Mouse (Mus musculus) heart, embryonic 14.5 days (tissue): ENCODE measurements around the gene Hist1h2bn. TPM values are rescaled to one million over a fixed set of nuclear protein-coding genes. Genes with fewer than 3 reads are reported as not detected.
A peak's percentile ranks its signal among the peaks of the same experiment; 100 is the strongest.
"Not testable (repeated sequence)": the region's sequence is repeated elsewhere in the genome, so short reads cannot be mapped to it uniquely, and the experiment has no call there.

Experiments used
- ATAC-seq: fragments of 200-750 bp; cut with Nextera tagmentation; 2 replicates; pipeline ENCODE4 v1.8.0; 2017; ENCODE audit warnings: low read depth, moderate TSS enrichment; ENCODE audit not compliant: insufficient number of reproducible peaks, insufficient read depth, low FRiP score
- H3K27ac ChIP-seq, 2 experiments: fragments of 200-500 bp in 1 of 2; fragments of 300-500 bp in 1 of 2; sonication (generic) in 1 of 2; replicated peaks in 1 of 2; 2 replicates each; pipeline ENCODE4 v1.5.1; 2012 to 2014; ENCODE audit warnings: low read depth in 2 of 2, low read length in 2 of 2, control low read depth in 1 of 2, mild to moderate bottlenecking in 1 of 2, mixed read lengths in 1 of 2; ENCODE audit not compliant: control insufficient read depth in 1 of 2, insufficient read depth in 1 of 2
- H3K27me3 ChIP-seq: fragments of 300-500 bp; sonication (generic); 2 replicates; pipeline ENCODE4 v1.6.1; 2014; ENCODE audit warnings: mild to moderate bottlenecking, low read length, control low read depth; ENCODE audit not compliant: control insufficient read depth, insufficient read depth
- H3K36me3 ChIP-seq: fragments of 300-500 bp; sonication (generic); 2 replicates; pipeline ENCODE4 v1.6.1; 2014; ENCODE audit warnings: mild to moderate bottlenecking, control low read depth, low read length, mixed read lengths; ENCODE audit not compliant: control insufficient read depth, insufficient read depth
- H3K4me1 ChIP-seq, 2 experiments: fragments of 200-500 bp in 1 of 2; fragments of 300-500 bp in 1 of 2; sonication (generic) in 1 of 2; 2 replicates each; pipeline ENCODE4 v1.6.1; 2012 to 2014; ENCODE audit warnings: low read length in 2 of 2, control low read depth in 1 of 2, mixed read lengths in 1 of 2; ENCODE audit not compliant: control insufficient read depth in 2 of 2, insufficient read depth in 2 of 2
- H3K4me2 ChIP-seq: fragments of 300-500 bp; sonication (generic); 2 replicates; pipeline ENCODE4 v1.6.1; 2014; ENCODE audit warnings: mild to moderate bottlenecking, low read length
- H3K4me3 ChIP-seq, 2 experiments: fragments of 200-500 bp in 1 of 2; fragments of 300-500 bp in 1 of 2; sonication (generic) in 1 of 2; 2 replicates each; pipeline ENCODE4 v1.5.1; 2012 to 2014; ENCODE audit warnings: low read length in 2 of 2, mild to moderate bottlenecking in 2 of 2, control low read depth in 1 of 2, low read depth in 1 of 2, moderate library complexity in 1 of 2; ENCODE audit not compliant: control insufficient read depth in 1 of 2, insufficient read depth in 1 of 2
- H3K9ac ChIP-seq: fragments of 300-500 bp; sonication (generic); 2 replicates; pipeline ENCODE4 v1.6.1; 2014; ENCODE audit warnings: mild to moderate bottlenecking, low read length
- H3K9me3 ChIP-seq: fragments of 300-500 bp; sonication (generic); 2 replicates; pipeline ENCODE4 v1.6.1; 2016; ENCODE audit warnings: low read length, control low read depth; ENCODE audit not compliant: control insufficient read depth
- WGBS: fragments of 180-500 bp; shearing (Covaris S2); extraction: QIAGEN DNeasy Blood & Tissue Kit; methylation state at CpG from one replicate; pipeline ENCODE4 v1.1.7; 2014; 5-methylcytosine and 5-hydroxymethylcytosine counted together
- polyA plus RNA-seq: library from polyadenylated mRNA; unstranded; fragments of >200 nt; fragmentation: Nextera tagmentation; extraction: Ambion mirVana; gene quantifications from 2 replicates; pipeline ENCODE4 v1.2.1, GENCODE M21; 2014

The Hist1h2bn gene
- polyA plus RNA-seq, 1 experiment from 2014 or later: 2.2 TPM

- WGBS: under 1% methylated on average over 36 of the region's 37 CpGs
- H3K4me3 ChIP-seq: peak within 1 kb of the TSS; percentile 41 to 49
- H3K4me2 ChIP-seq: peak within 1 kb of the TSS; percentile 66
- ATAC-seq: peak; percentile 97
- not testable (repeated sequence) for H3K9me3 ChIP-seq, H3K27me3 ChIP-seq, H3K36me3 ChIP-seq
- peaks cover 2 to 16% of the 10 kb centered on the region in 2 experiments for H3K4me1 ChIP-seq
- H3K27ac ChIP-seq: peak within 1 kb of the TSS; percentile 80 to 90
- peak within 1 kb of the TSS; percentile 69 for H3K9ac ChIP-seq
Measured at GRCm38 (mm10) chr13:21721757-21722372, 32.1 kb upstream of the Hist1h2bn start, which contains the start of gene Hist1h2bm. TSS of gene Hist1h2bm (plus strand) at chr13:21722044.

DNA sequence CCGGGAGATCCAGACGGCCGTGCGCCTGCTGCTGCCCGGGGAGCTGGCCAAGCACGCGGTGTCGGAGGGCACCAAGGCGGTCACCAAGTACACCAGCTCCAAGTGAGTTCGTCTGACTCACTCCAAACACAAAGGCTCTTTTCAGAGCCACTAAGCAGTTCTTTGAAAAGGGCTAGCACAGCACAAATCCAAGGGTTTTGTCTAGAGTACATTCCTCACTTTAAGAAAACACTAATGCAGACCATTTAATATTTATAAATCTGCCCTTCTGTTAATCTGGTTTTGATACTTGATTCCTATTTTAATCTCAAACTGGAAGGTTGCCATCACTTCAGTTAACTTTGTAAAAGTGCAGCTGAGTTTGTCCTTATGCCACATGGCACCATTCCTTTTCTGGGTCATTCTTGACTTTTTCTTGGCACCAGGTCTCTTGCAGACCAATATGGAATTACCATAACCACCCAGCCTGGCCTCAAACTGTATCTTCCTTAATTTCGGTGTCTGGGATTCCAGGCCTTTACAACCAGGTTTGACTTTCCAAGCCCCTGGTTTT, 31.5 kb upstream of the Hist1h2bn start:
- Histone ChIP-seq H3K4me1 (peaks cover 2 to 12% of the 10 kb centered on the region in 2 experiments), H3K9ac (peak overlapping the region; percentile 64), H3K27me3 (no peaks in the 10 kb centered on the region), H3K27ac (peak overlapping the region; percentile 80 to 84), H3K4me3 (peak overlapping the region; percentile 41 to 42), H3K9me3 (no peaks in the 10 kb centered on the region), H3K36me3 (no peaks in the 10 kb centered on the region), H3K4me2 (peak overlapping the region; percentile 66)
- WGBS: 5% methylated on average over 11 of the region's 11 CpGs
- ATAC-seq: no peak

- no peak for ATAC-seq
- Histone ChIP-seq H3K9me3 (no peaks in the 10 kb centered on the region), H3K4me1 (peaks cover 2 to 10% of the 10 kb centered on the region in 2 experiments), H3K4me2 (peak overlapping the region; percentile 66), H3K27ac (no peak overlapping the region), H3K36me3 (no peaks in the 10 kb centered on the region), H3K9ac (peak overlapping the region; percentile 64; the same call in 1 of the 2 replicates), H3K27me3 (no peaks in the 10 kb centered on the region), H3K4me3 (no peak overlapping the region)
- 46% methylated on average over 5 of the region's 5 CpGs for WGBS
Measured at GRCm38 (mm10) chr13:21722993-21723836, 30.7 kb upstream of the Hist1h2bn start.

GRCm38 (mm10) chr13:21727948-21728572, 25.9 kb upstream of the Hist1h2bn start:
- no peaks in the 10 kb centered on the region for H3K36me3 ChIP-seq
- H3K27ac ChIP-seq: no peak overlapping the region
- no peaks in the 10 kb centered on the region for H3K27me3 ChIP-seq
- no peaks in the 10 kb centered on the region for H3K4me1 ChIP-seq
- H3K9ac ChIP-seq: no peak overlapping the region
- H3K9me3 ChIP-seq: no peaks in the 10 kb centered on the region
- WGBS: 35% methylated on average over 9 of the region's 11 CpGs
- no peak overlapping the region for H3K4me3 ChIP-seq
- no peak for ATAC-seq
- no peak overlapping the region for H3K4me2 ChIP-seq

GRCm38 (mm10) chr13:21729544-21729943, 24.4 kb upstream of the Hist1h2bn start:
- Histone ChIP-seq H3K4me3 (no peak overlapping the region), H3K4me1 (peaks cover 0 to 2% of the 10 kb centered on the region in 2 experiments; a peak in 1 of 4 replicates), H3K4me2 (no peak overlapping the region), H3K9ac (no peak overlapping the region), H3K36me3 (no peaks in the 10 kb centered on the region), H3K9me3 (no peaks in the 10 kb centered on the region), H3K27ac (no peak overlapping the region), H3K27me3 (no peaks in the 10 kb centered on the region)
- 48% methylated on average over 1 of the region's 1 CpGs for WGBS
- no peak for ATAC-seq

DNA sequence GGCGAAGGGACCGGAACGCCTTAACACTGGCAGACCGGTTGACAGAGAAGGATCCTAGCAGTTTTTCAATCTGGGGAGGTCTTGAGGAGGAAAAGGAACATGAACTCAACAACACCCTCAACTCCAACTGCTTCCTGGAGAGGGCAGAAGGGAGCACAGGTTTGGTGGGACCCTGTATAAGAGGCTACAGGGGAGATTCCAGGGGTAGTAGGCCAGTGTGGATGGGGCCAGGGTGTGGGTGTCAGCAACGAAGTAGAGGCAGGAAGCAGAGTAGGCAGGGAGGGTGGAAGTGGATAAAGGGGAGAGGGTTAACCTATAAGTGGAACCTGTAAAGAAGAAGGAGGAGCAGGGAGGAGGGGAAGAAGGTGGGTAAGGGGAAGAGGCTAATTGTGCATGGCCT, 20.5 kb upstream of the Hist1h2bn start:
- Histone ChIP-seq H3K36me3 (no peaks in the 10 kb centered on the region), H3K4me3 (no peak overlapping the region), H3K27ac (peak overlapping the region in 1 of 2 experiments; percentile 92; a peak in 2 of 4 replicates), H3K9ac (no peak overlapping the region; the same call in 1 of the 2 replicates), H3K9me3 (no peaks in the 10 kb centered on the region), H3K4me1 (peaks cover 0 to 6% of the 10 kb centered on the region in 2 experiments; a peak in 1 of 4 replicates), H3K27me3 (no peaks in the 10 kb centered on the region), H3K4me2 (no peak overlapping the region)
- 76% methylated on average over 5 of the region's 5 CpGs for WGBS
- no peak for ATAC-seq
